Mouse (Mus musculus) liver, postnatal 0 days (tissue): ENCODE results near the gene Fam122a. TPM values are rescaled to one million over a fixed set of nuclear protein-coding genes. Genes with fewer than 3 reads are reported as not detected.

ENCODE experiments used
- ATAC-seq: fragments of 200-750 bp; cut with Nextera tagmentation; 2 replicates; pipeline ENCODE4 v1.8.0; 2017; ENCODE audit warnings: mild to moderate bottlenecking, moderate library complexity
- DNase-seq: peaks from one replicate; pipeline ENCODE4 v3.0.0-alpha.2; 2016
- H3K27ac ChIP-seq: fragments of 300-500 bp; sonication (generic); 2 replicates; pipeline ENCODE4 v1.5.1; 2014; ENCODE audit warnings: antibody characterized with exemption, moderate library complexity, mild to moderate bottlenecking, low read depth
- H3K27me3 ChIP-seq: fragments of 300-500 bp; sonication (generic); 2 replicates; pipeline ENCODE4 v1.6.1; 2014; ENCODE audit warnings: low read length, control low read depth, mixed read lengths; ENCODE audit not compliant: insufficient read depth
- H3K36me3 ChIP-seq: fragments of 300-500 bp; sonication (generic); replicated peaks from 2 replicates; pipeline ENCODE4 v1.6.1; 2014; ENCODE audit warnings: mild to moderate bottlenecking, control low read depth, low read length, moderate library complexity, mixed read lengths; ENCODE audit not compliant: insufficient read depth
- H3K4me1 ChIP-seq: fragments of 300-500 bp; sonication (generic); 2 replicates; pipeline ENCODE4 v1.6.1; 2014; ENCODE audit warnings: antibody characterized with exemption, mild to moderate bottlenecking, control low read depth; ENCODE audit not compliant: insufficient read depth
- H3K4me2 ChIP-seq: fragments of 300-500 bp; sonication (generic); 2 replicates; pipeline ENCODE4 v1.6.1; 2014; ENCODE audit warnings: low read depth, mild to moderate bottlenecking, low read length, moderate library complexity, mixed read lengths
- H3K4me3 ChIP-seq: fragments of 300-500 bp; sonication (generic); 2 replicates; pipeline ENCODE4 v1.5.1; 2014; ENCODE audit warnings: low read depth, low read length
- H3K9ac ChIP-seq: fragments of 300-500 bp; sonication (generic); replicated peaks from 2 replicates; pipeline ENCODE4 v1.6.1; 2014; ENCODE audit warnings: mild to moderate bottlenecking, moderate library complexity
- H3K9me3 ChIP-seq: fragments of 300-500 bp; sonication (generic); 2 replicates; pipeline ENCODE4 v1.6.1; 2016; ENCODE audit warnings: mild to moderate bottlenecking, control low read depth, low read length, mixed read lengths
- CTCF ChIP-seq: sonication (generic); IDR thresholded peaks from 2 replicates; pipeline ENCODE4 v1.5.1; 2016; ENCODE audit warnings: antibody characterized with exemption, low read depth
- EP300 ChIP-seq: IDR thresholded peaks from 2 replicates; pipeline ENCODE4 v1.6.1; 2016; ENCODE audit warnings: antibody characterized with exemption, low read depth, mild to moderate bottlenecking
- whole genome bisulfite sequencing: fragments of 180-500 bp; shearing (Covaris S2); extraction: QIAGEN DNeasy Blood & Tissue Kit; methylation state at CpG from one replicate; pipeline ENCODE4 v1.1.7; 2014; ENCODE audit not compliant: insufficient replicate concordance; 5-methylcytosine and 5-hydroxymethylcytosine counted together
- polyA plus RNA-seq: library from polyadenylated mRNA; unstranded; fragments of >200 nt; fragmentation: Nextera tagmentation; extraction: Ambion mirVana; gene quantifications from 2 replicates; pipeline ENCODE4 v1.2.1, GENCODE M21; 2015

Fam122a gene
- polyA plus RNA-seq, 1 experiment from 2014 or later = 28.6 TPM

- no peaks in the 10 kb centered on the region for H3K9me3 ChIP-seq
- H3K36me3 ChIP-seq = no peaks in the 10 kb centered on the region
- TF ChIP-seq EP300 (no peak), CTCF (no peak)
- no peak overlapping the region for H3K4me2 ChIP-seq
- no peaks in the 10 kb centered on the region for H3K4me1 ChIP-seq
- ATAC-seq (no peak), DNase-seq (no peak)
- H3K4me3 ChIP-seq = no peak overlapping the region
- H3K27me3 ChIP-seq = no peaks in the 10 kb centered on the region
- H3K9ac ChIP-seq = no peak overlapping the region
- 89% methylated on average over 7 of the region's 7 CpGs for WGBS
- H3K27ac ChIP-seq = no peak overlapping the region
These were observed 50.4 kb downstream of the Fam122a start for GRCm38 (mm10) chr19:24426759-24427181.

Other genes with a start within 250 kb of the Fam122a start
- 34.2 and 34.8 TPM in 2 replicates for gene Fxn, start 196.8 kb downstream of the Fam122a start, polyA plus RNA-seq
- 3.0 and 4.4 TPM in 2 replicates for gene Pip5k1b, start 78.5 kb upstream of the Fam122a start, polyA plus RNA-seq
- gene Tmem252, start 196.7 kb upstream of the Fam122a start, polyA plus RNA-seq = 0.06 and 0.07 TPM in 2 replicates